Comparison of ENCODE assay signal across 13 mouse cellular contexts in the genomic region with DNA sequence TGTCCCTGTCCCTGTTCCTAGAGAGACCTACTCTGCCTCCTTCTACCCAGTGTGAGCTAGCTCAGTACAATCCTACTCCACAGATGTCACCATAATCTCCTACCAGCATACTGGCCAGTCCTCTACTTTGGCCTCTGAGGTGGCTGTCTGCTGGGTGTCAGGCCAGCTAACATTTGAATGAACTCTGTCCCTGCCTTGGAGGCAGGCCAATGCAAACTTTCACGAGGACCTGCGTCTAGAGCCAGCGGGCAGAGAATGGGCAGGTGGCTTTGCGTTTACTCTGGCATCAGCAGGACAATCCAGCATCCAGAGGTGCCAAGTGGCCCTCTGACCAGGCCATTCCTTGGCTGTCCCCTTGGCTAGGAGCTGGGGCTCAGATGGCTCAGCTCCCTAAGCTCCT.
DNase-seq lines count a peak whose midpoint lies in the region; ATAC-seq and TF ChIP-seq lines count a peak whose summit lies in the region.
"Had no signal": no experiment of that assay in that cellular context is flagged by ENCODE, and none has a peak within 500 bp of the region (broad histone marks: within the 10 kb centered on the region; RNA-seq: fewer than 3 reads in every experiment).

No protein-coding gene starts in this region.

- H3K9me3 ChIP-seq in forebrain, embryonic 13.5 days (replicated peaks) = no peaks in the 10 kb centered on the region
- H3K9me3 ChIP-seq in forebrain, embryonic 11.5 days (ENCODE audit: control insufficient read depth, low read length) = no peaks in the 10 kb centered on the region
- no peaks in the 10 kb centered on the region for H3K9me3 ChIP-seq in heart, postnatal 0 days (replicated peaks; ENCODE audit: control insufficient read depth, low read length)
- no peaks in the 10 kb centered on the region for H3K9me3 ChIP-seq in liver, embryonic 16.5 days (replicated peaks; ENCODE audit: control insufficient read depth, low read length)
- H3K9me3 ChIP-seq in intestine, embryonic 16.5 days (ENCODE audit: control insufficient read depth, low read length) = no peaks in the 10 kb centered on the region
- no peaks in the 10 kb centered on the region for H3K9me3 ChIP-seq in limb, embryonic 10.5 days (replicated peaks)
- H3K9me3 ChIP-seq: hindbrain, embryonic 15.5 days had no signal

- ATAC-seq in forebrain, embryonic 13.5 days = no peak
- ATAC-seq in forebrain, embryonic 11.5 days (replicated peaks; ENCODE audit: low FRiP score) = no peak
- peak; percentile 37 for ATAC-seq in heart, postnatal 0 days (ENCODE audit: insufficient read depth, low read depth)
- peak; percentile 85 for ATAC-seq in liver, embryonic 16.5 days (ENCODE audit: low read depth)
- no peak for ATAC-seq in intestine, embryonic 16.5 days
- ATAC-seq: forebrain, embryonic 14.5 days had no signal

- H3K27me3 ChIP-seq in forebrain, embryonic 13.5 days = no peaks in the 10 kb centered on the region
- no peaks in the 10 kb centered on the region for H3K27me3 ChIP-seq in forebrain, embryonic 11.5 days (ENCODE audit: control insufficient read depth, insufficient read depth, low read length)
- H3K27me3 ChIP-seq in heart, postnatal 0 days (ENCODE audit: control insufficient read depth, insufficient read depth, low read length) = no peaks in the 10 kb centered on the region
- no peaks in the 10 kb centered on the region for H3K27me3 ChIP-seq in liver, embryonic 16.5 days (ENCODE audit: control insufficient read depth, insufficient read depth, low read depth, low read length)
- H3K27me3 ChIP-seq in intestine, embryonic 16.5 days (replicated peaks; ENCODE audit: control insufficient read depth, insufficient read depth, low read length) = no peaks in the 10 kb centered on the region
- no peaks in the 10 kb centered on the region for H3K27me3 ChIP-seq in limb, embryonic 10.5 days (ENCODE audit: low read depth, poor library complexity, severe bottlenecking)
- H3K27me3 ChIP-seq: hindbrain, embryonic 15.5 days had no signal

- no peak overlapping the region for H3K4me3 ChIP-seq in forebrain, embryonic 13.5 days
- no peak overlapping the region for H3K4me3 ChIP-seq in forebrain, embryonic 11.5 days (ENCODE audit: low read depth, low read length)
- H3K4me3 ChIP-seq in heart, postnatal 0 days (ENCODE audit: low read depth, low read length) = no peak overlapping the region
- H3K4me3 ChIP-seq in liver, embryonic 16.5 days (ENCODE audit: low read depth, low read length) = no peak overlapping the region
- no peak overlapping the region for H3K4me3 ChIP-seq in intestine, embryonic 16.5 days (ENCODE audit: low read length)
- no peak overlapping the region for H3K4me3 ChIP-seq in limb, embryonic 10.5 days
- H3K4me3 ChIP-seq: hindbrain, embryonic 15.5 days; myocyte had no signal

- TF ChIP-seq CTCF in heart, postnatal 0 days (IDR thresholded peaks at IDR 0.05; ENCODE audit: low read depth) = no peak

- peaks cover 40% of the 10 kb centered on the region for H3K36me3 ChIP-seq in forebrain, embryonic 13.5 days (ENCODE audit: poor library complexity, severe bottlenecking)
- H3K36me3 ChIP-seq in forebrain, embryonic 11.5 days (ENCODE audit: control insufficient read depth, insufficient read depth, low read length) = no peaks in the 10 kb centered on the region
- peaks cover 8% of the 10 kb centered on the region; the same call in 1 of the 2 replicates for H3K36me3 ChIP-seq in heart, postnatal 0 days (replicated peaks; ENCODE audit: control insufficient read depth, insufficient read depth, low read length)
- no peaks in the 10 kb centered on the region for H3K36me3 ChIP-seq in liver, embryonic 16.5 days (ENCODE audit: control insufficient read depth, insufficient read depth)
- no peaks in the 10 kb centered on the region for H3K36me3 ChIP-seq in intestine, embryonic 16.5 days (ENCODE audit: control insufficient read depth, insufficient read depth, low read length)
- H3K36me3 ChIP-seq in limb, embryonic 10.5 days = peaks cover 75% of the 10 kb centered on the region

- TF ChIP-seq EP300 in heart, postnatal 0 days (IDR thresholded peaks at IDR 0.05; ENCODE audit: low read depth) = no peak

- no peak overlapping the region for H3K27ac ChIP-seq in forebrain, embryonic 13.5 days
- H3K27ac ChIP-seq in forebrain, embryonic 11.5 days (ENCODE audit: low read depth, low read length) = no peak overlapping the region
- no peak overlapping the region; the same call in 1 of the 2 replicates for H3K27ac ChIP-seq in heart, postnatal 0 days (ENCODE audit: low read depth)
- peak overlapping the region; percentile 46; the same call in 1 of the 2 replicates for H3K27ac ChIP-seq in liver, embryonic 16.5 days (ENCODE audit: low read length)
- no peak overlapping the region for H3K27ac ChIP-seq in intestine, embryonic 16.5 days (ENCODE audit: low read length)
- H3K27ac ChIP-seq in limb, embryonic 10.5 days = no peak overlapping the region
- H3K27ac ChIP-seq: hindbrain, embryonic 15.5 days had no signal

- DNase-seq in forebrain, embryonic 11.5 days (ENCODE audit: low spot score) = no peak
- peak; percentile 56 for DNase-seq in adipocyte (ENCODE audit: low spot score)
- DNase-seq in heart, postnatal 0 days (ENCODE audit: low spot score) = no peak
- DNase-seq in limb, embryonic 10.5 days (ENCODE audit: low spot score) = no peak
- DNase-seq in testis, postnatal 10 days (ENCODE audit: low spot score) = no peak
- DNase-seq: embryo, embryonic 11 days; layer of hippocampus, postnatal 36 days had no signal

- no peak overlapping the region for H3K4me2 ChIP-seq in forebrain, embryonic 13.5 days
- H3K4me2 ChIP-seq in forebrain, embryonic 11.5 days (ENCODE audit: low read depth, low read length, severe bottlenecking) = no peak overlapping the region
- H3K4me2 ChIP-seq in heart, postnatal 0 days (ENCODE audit: low read depth, low read length) = no peak overlapping the region
- H3K4me2 ChIP-seq in liver, embryonic 16.5 days (ENCODE audit: low read depth, low read length) = no peak overlapping the region
- H3K4me2 ChIP-seq in intestine, embryonic 16.5 days (ENCODE audit: low read depth, low read length) = no peak overlapping the region
- H3K4me2 ChIP-seq: hindbrain, embryonic 15.5 days had no signal

- WGBS in forebrain, embryonic 13.5 days = 91% methylated on average over 4 of the region's 4 CpGs
- WGBS in forebrain, embryonic 11.5 days = 92% methylated on average over 4 of the region's 4 CpGs
- WGBS in heart, postnatal 0 days = 24% methylated on average over 4 of the region's 4 CpGs
- 68% methylated on average over 4 of the region's 4 CpGs for WGBS in liver, embryonic 16.5 days (ENCODE audit: insufficient replicate concordance)
- 79% methylated on average over 4 of the region's 4 CpGs for WGBS in intestine, embryonic 16.5 days
- 95% methylated on average over 4 of the region's 4 CpGs for WGBS in limb, embryonic 10.5 days

- H3K4me1 ChIP-seq in forebrain, embryonic 13.5 days = peaks cover 36% of the 10 kb centered on the region
- H3K4me1 ChIP-seq in forebrain, embryonic 11.5 days (replicated peaks; ENCODE audit: control insufficient read depth, insufficient read depth, low read length) = no peaks in the 10 kb centered on the region
- H3K4me1 ChIP-seq in heart, postnatal 0 days (ENCODE audit: control insufficient read depth, insufficient read depth) = peaks cover 11% of the 10 kb centered on the region
- no peaks in the 10 kb centered on the region; the same call in 1 of the 2 replicates for H3K4me1 ChIP-seq in liver, embryonic 16.5 days (ENCODE audit: control insufficient read depth, low read depth, low read length)
- H3K4me1 ChIP-seq in intestine, embryonic 16.5 days (ENCODE audit: control insufficient read depth, insufficient read depth, low read length) = peaks cover 3% of the 10 kb centered on the region; the same call in 1 of the 2 replicates
- H3K4me1 ChIP-seq in limb, embryonic 10.5 days = no peaks in the 10 kb centered on the region

- H3K9ac ChIP-seq in forebrain, embryonic 13.5 days = 0 out of 2 replicates have a peak overlapping the region, but pooled peaks have one; percentile 5
- H3K9ac ChIP-seq in forebrain, embryonic 11.5 days (ENCODE audit: low read length) = no peak overlapping the region
- H3K9ac ChIP-seq in heart, postnatal 0 days (replicated peaks; ENCODE audit: low read depth, low read length) = no peak overlapping the region
- H3K9ac ChIP-seq in liver, embryonic 16.5 days (ENCODE audit: low read depth, low read length) = no peak overlapping the region
- H3K9ac ChIP-seq in intestine, embryonic 16.5 days (ENCODE audit: low read depth, low read length) = no peak overlapping the region
- H3K9ac ChIP-seq: hindbrain, embryonic 15.5 days had no signal

Comparison
In these comparisons a context has a peak if more than half of its experiments do, and no peak if none do; other contexts are left out.
1. ATAC-seq: peak in heart, postnatal 0 days (single experiment) and liver, embryonic 16.5 days (single experiment); none in forebrain, embryonic 13.5 days (single experiment), forebrain, embryonic 11.5 days (single experiment) and intestine, embryonic 16.5 days (single experiment).